Mouse (Mus musculus): ENCODE data around the gene Ino80. TPM values are rescaled to one million over a fixed set of nuclear protein-coding genes. Genes with fewer than 3 reads are reported as not detected.

Ino80 gene
- polyA plus RNA-seq, 2 experiments, result 6.3 to 16.4 TPM

DNA sequence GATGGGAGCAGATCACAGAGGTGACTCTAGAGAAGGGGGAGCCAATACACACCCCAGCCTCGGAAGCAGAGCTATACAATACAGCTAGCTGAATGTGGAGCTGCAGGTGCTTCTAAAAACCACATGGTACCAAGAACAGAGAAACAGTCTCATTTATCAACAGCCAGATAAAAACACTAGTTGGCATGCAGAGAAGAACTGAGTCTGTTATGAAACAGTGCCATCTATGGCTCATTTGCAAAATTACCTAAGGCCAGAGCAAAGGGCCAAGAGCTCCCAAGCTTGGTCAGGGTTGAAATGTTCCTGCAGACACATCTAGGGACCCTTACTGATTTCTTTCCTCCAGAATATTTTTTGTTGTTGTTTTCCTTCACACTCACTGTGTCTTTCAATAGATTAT, 63.7 kb downstream of the Ino80 start:
- 67% methylated on average over 1 of the region's 1 CpGs for WGBS

DNA sequence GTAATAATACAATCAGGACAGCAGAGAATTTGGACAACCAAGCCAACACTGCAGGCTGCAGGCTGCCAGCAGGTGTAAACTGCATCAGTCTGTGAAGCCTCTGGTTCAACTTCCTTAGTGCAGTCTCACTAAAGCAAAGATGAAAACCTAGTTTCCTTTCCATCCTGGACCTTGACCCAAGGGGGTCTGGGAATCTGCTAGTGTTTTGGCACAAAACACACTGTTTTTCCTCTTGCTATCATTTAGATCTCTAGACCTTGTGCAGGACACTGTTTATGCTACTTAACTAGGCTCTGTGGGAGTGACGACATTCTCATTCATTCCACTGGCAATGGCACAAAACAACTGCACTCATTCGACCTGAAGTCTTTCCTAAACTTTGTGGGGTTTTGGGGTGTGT, 65.8 kb downstream of the Ino80 start:
- no peaks in the 10 kb centered on the region for H3K4me1 ChIP-seq (ENCODE audit: control insufficient read depth, insufficient read depth, low read length)
- H3K9ac ChIP-seq (ENCODE audit: low read depth, low read length, severe bottlenecking), result no peak overlapping the region
- peaks cover 78% of the 10 kb centered on the region for H3K36me3 ChIP-seq (ENCODE audit: control insufficient read depth, insufficient read depth, low read length)
- DNase-seq (ENCODE audit: low spot score), result no peak
- H3K4me2 ChIP-seq (replicated peaks; ENCODE audit: low read depth, low read length, severe bottlenecking), result no peak overlapping the region
- 87% methylated on average over 2 of the region's 2 CpGs for WGBS
- H3K9me3 ChIP-seq (ENCODE audit: control insufficient read depth, low read length), result no peaks in the 10 kb centered on the region
- TF ChIP-seq POLR2A (IDR thresholded peaks at IDR 0.05; ENCODE audit: borderline replicate concordance, extremely low read depth, insufficient read depth, insufficient read length), result no peak
- ATAC-seq (ENCODE audit: low FRiP score, low read depth), result no peak
- no peak overlapping the region for H3K4me3 ChIP-seq (replicated peaks; ENCODE audit: low read length)
- no peaks in the 10 kb centered on the region for H3K27me3 ChIP-seq (ENCODE audit: control insufficient read depth, insufficient read depth, low read length)
- H3K27ac ChIP-seq (replicated peaks; ENCODE audit: low read depth, low read length), result no peak overlapping the region

More for the DNA sequence above, 63.7 kb downstream of the Ino80 start:
- H3K9ac ChIP-seq (ENCODE audit: low read depth, low read length, severe bottlenecking), result no peak overlapping the region
- ATAC-seq (ENCODE audit: low FRiP score, low read depth), result no peak
- H3K9me3 ChIP-seq (ENCODE audit: control insufficient read depth, low read length), result no peaks in the 10 kb centered on the region
- no peak overlapping the region for H3K4me3 ChIP-seq (replicated peaks; ENCODE audit: low read length)
- no peak for TF ChIP-seq POLR2A (IDR thresholded peaks at IDR 0.05; ENCODE audit: borderline replicate concordance, extremely low read depth, insufficient read depth, insufficient read length)
- no peaks in the 10 kb centered on the region for H3K4me1 ChIP-seq (ENCODE audit: control insufficient read depth, insufficient read depth, low read length)
- DNase-seq (ENCODE audit: low spot score), result peak; percentile 53
- no peaks in the 10 kb centered on the region for H3K27me3 ChIP-seq (ENCODE audit: control insufficient read depth, insufficient read depth, low read length)
- peaks cover 81% of the 10 kb centered on the region for H3K36me3 ChIP-seq (ENCODE audit: control insufficient read depth, insufficient read depth, low read length)
- no peak overlapping the region for H3K27ac ChIP-seq (replicated peaks; ENCODE audit: low read depth, low read length)
- H3K4me2 ChIP-seq (replicated peaks; ENCODE audit: low read depth, low read length, severe bottlenecking), result no peak overlapping the region

DNA sequence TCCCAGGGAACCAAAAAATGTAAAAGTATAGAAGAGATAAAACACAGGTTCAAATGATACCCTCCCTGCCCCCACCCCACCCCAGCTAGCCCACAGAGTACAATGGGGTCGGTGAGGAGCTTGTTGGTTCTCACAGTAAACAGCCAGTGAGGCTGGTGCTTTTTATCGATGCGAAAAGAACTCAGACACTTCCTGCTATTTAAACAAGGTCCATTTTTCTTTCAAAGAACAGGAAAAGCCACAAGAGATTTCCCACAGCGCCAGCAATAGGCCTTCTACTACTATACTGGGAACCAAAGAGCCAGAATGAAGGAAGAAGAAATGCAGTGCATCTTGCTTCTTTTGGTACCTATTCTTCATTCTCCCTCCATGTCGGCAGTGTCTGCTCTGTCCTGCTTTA, 66.5 kb downstream of the Ino80 start:
- Histone ChIP-seq H3K4me3 (replicated peaks; ENCODE audit: low read length) (no peak overlapping the region), H3K9ac (ENCODE audit: low read depth, low read length, severe bottlenecking) (no peak overlapping the region), H3K36me3 (ENCODE audit: control insufficient read depth, insufficient read depth, low read length) (peaks cover 79% of the 10 kb centered on the region), H3K4me2 (replicated peaks; ENCODE audit: low read depth, low read length, severe bottlenecking) (no peak overlapping the region), H3K4me1 (ENCODE audit: control insufficient read depth, insufficient read depth, low read length) (no peaks in the 10 kb centered on the region), H3K27ac (replicated peaks; ENCODE audit: low read depth, low read length) (no peak overlapping the region), H3K27me3 (ENCODE audit: control insufficient read depth, insufficient read depth, low read length) (no peaks in the 10 kb centered on the region), H3K9me3 (ENCODE audit: control insufficient read depth, low read length) (no peaks in the 10 kb centered on the region)
- DNase-seq (ENCODE audit: low spot score), result no peak
- WGBS, result 89% methylated on average over 5 of the region's 5 CpGs
- no peak for ATAC-seq (ENCODE audit: low FRiP score, low read depth)
- no peak for TF ChIP-seq POLR2A (IDR thresholded peaks at IDR 0.05; ENCODE audit: borderline replicate concordance, extremely low read depth, insufficient read depth, insufficient read length)

DNA sequence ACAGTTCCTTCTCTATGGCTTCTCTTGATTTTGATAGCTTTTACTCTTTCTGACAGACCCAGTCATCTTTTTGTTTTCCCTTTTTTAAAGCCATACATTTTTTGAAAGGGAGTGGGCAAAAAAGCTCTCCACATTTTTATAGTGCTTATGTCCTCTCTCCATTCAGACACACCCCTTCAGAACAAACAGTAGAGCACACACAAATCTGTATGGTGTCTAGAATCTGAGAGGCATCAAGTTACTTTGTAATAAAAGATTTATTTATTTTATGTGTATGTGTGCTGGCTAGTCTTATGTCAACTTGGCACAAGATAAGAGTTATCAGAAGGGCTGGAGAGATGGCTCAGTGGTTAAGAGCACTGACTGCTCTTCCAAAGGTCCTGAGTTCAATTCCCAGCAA, 68.8 kb downstream of the Ino80 start:
- Histone ChIP-seq H3K9me3 (ENCODE audit: control insufficient read depth, low read length) (no peaks in the 10 kb centered on the region), H3K9ac (ENCODE audit: low read depth, low read length, severe bottlenecking) (no peak overlapping the region), H3K27me3 (ENCODE audit: control insufficient read depth, insufficient read depth, low read length) (no peaks in the 10 kb centered on the region), H3K4me1 (ENCODE audit: control insufficient read depth, insufficient read depth, low read length) (no peaks in the 10 kb centered on the region), H3K36me3 (ENCODE audit: control insufficient read depth, insufficient read depth, low read length) (peaks cover 81% of the 10 kb centered on the region), H3K4me2 (replicated peaks; ENCODE audit: low read depth, low read length, severe bottlenecking) (no peak overlapping the region), H3K4me3 (replicated peaks; ENCODE audit: low read length) (no peak overlapping the region), H3K27ac (replicated peaks; ENCODE audit: low read depth, low read length) (no peak overlapping the region)
- DNase-seq (ENCODE audit: low spot score), result no peak
- ATAC-seq (ENCODE audit: low FRiP score, low read depth), result no peak
- TF ChIP-seq POLR2A (IDR thresholded peaks at IDR 0.05; ENCODE audit: borderline replicate concordance, extremely low read depth, insufficient read depth, insufficient read length), result no peak

DNA sequence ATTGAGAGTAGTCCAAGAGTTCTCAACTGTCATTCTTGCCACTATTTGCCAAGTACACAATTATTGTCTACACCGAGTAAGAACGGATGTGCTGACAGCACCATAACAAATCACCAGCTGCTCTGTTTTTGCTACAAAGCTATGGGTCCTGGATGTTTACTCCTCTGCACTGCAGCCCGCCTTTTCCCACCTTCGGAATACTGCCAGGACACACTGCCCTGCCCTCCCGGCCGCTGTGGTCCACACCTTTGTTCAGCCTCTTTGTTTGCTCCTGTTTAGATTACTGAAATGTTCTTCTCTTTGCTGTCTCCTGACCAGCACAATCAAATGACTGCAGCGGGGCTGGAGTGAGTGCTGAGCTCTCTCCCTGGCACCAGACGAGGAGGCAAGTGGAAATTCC, 69.2 kb downstream of the Ino80 start:
- TF ChIP-seq POLR2A (IDR thresholded peaks at IDR 0.05; ENCODE audit: borderline replicate concordance, extremely low read depth, insufficient read depth, insufficient read length), result no peak
- no peaks in the 10 kb centered on the region for H3K4me1 ChIP-seq (ENCODE audit: control insufficient read depth, insufficient read depth, low read length)
- ATAC-seq (ENCODE audit: low FRiP score, low read depth) (no peak), DNase-seq (ENCODE audit: low spot score) (no peak)
- 73% methylated on average over 8 of the region's 8 CpGs for WGBS
- no peak overlapping the region for H3K27ac ChIP-seq (replicated peaks; ENCODE audit: low read depth, low read length)
- no peaks in the 10 kb centered on the region for H3K9me3 ChIP-seq (ENCODE audit: control insufficient read depth, low read length)
- H3K4me2 ChIP-seq (replicated peaks; ENCODE audit: low read depth, low read length, severe bottlenecking), result no peak overlapping the region
- H3K36me3 ChIP-seq (ENCODE audit: control insufficient read depth, insufficient read depth, low read length), result peaks cover 77% of the 10 kb centered on the region
- H3K4me3 ChIP-seq (replicated peaks; ENCODE audit: low read length), result no peak overlapping the region
- no peak overlapping the region for H3K9ac ChIP-seq (ENCODE audit: low read depth, low read length, severe bottlenecking)
- H3K27me3 ChIP-seq (ENCODE audit: control insufficient read depth, insufficient read depth, low read length), result no peaks in the 10 kb centered on the region

DNA sequence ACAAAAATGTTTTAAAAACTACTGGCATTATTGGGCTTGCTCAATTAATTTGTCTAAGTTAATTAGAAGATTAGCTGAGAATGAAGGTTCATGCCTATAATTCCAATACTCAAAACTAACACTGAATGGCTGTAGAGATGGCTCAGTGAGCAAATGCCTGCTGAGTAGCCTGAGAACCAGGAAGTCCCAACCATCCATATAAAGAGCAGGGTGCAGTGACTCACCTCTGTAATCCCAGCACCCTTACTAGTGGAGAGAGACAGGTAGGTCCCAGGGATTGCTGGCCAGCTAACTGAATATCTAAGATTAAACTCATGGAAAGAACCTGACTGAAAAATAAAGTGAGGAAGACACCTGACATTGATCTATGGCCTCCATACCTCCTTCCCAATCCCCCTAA, 78.2 kb downstream of the Ino80 start:
- Histone ChIP-seq H3K9me3 (ENCODE audit: control insufficient read depth, low read length) (no peaks in the 10 kb centered on the region), H3K36me3 (ENCODE audit: control insufficient read depth, insufficient read depth, low read length) (peaks cover 52% of the 10 kb centered on the region), H3K4me1 (ENCODE audit: control insufficient read depth, insufficient read depth, low read length) (no peaks in the 10 kb centered on the region), H3K4me2 (replicated peaks; ENCODE audit: low read depth, low read length, severe bottlenecking) (no peak overlapping the region), H3K9ac (ENCODE audit: low read depth, low read length, severe bottlenecking) (no peak overlapping the region), H3K4me3 (replicated peaks; ENCODE audit: low read length) (no peak overlapping the region), H3K27ac (replicated peaks; ENCODE audit: low read depth, low read length) (no peak overlapping the region), H3K27me3 (ENCODE audit: control insufficient read depth, insufficient read depth, low read length) (no peaks in the 10 kb centered on the region)
- no peak for DNase-seq (ENCODE audit: low spot score)
- no peak for ATAC-seq (ENCODE audit: low FRiP score, low read depth)
- no peak for TF ChIP-seq POLR2A (IDR thresholded peaks at IDR 0.05; ENCODE audit: borderline replicate concordance, extremely low read depth, insufficient read depth, insufficient read length)

Data from limb, embryonic 14.5 days (tissue).